Mouse (Mus musculus) hindbrain, embryonic 15.5 days (tissue): Measurements from ENCODE around the gene Grin2c. TPM values are rescaled to one million over a fixed set of nuclear protein-coding genes. Genes with fewer than 3 reads are reported as not detected.

ENCODE experiments used
- ATAC-seq: fragments of 200-750 bp; cut with Nextera tagmentation; 2 replicates; pipeline ENCODE4 v1.8.0; 2017; ENCODE audit warnings: low read depth, moderate number of reproducible peaks, moderate TSS enrichment; ENCODE audit not compliant: low FRiP score
- H3K27ac ChIP-seq: fragments of 300-500 bp; sonication (generic); replicated peaks from 2 replicates; pipeline ENCODE4 v1.5.1; 2015; ENCODE audit warnings: mild to moderate bottlenecking, inconsistent platforms
- H3K27me3 ChIP-seq: fragments of 300-500 bp; sonication (generic); 2 replicates; pipeline ENCODE4 v1.6.1; 2015; ENCODE audit warnings: control low read depth, inconsistent platforms
- H3K36me3 ChIP-seq: fragments of 300-500 bp; sonication (generic); 2 replicates; pipeline ENCODE4 v1.6.1; 2015; ENCODE audit warnings: control low read depth, inconsistent platforms
- H3K4me1 ChIP-seq: fragments of 300-500 bp; sonication (generic); replicated peaks from 2 replicates; pipeline ENCODE4 v1.6.1; 2015; ENCODE audit warnings: control low read depth, inconsistent platforms
- H3K4me2 ChIP-seq: fragments of 300-500 bp; sonication (generic); 2 replicates; pipeline ENCODE4 v1.6.1; 2015; ENCODE audit warnings: moderate library complexity, mild to moderate bottlenecking, inconsistent platforms
- H3K4me3 ChIP-seq: fragments of 300-500 bp; sonication (generic); 2 replicates; pipeline ENCODE4 v1.5.1; 2015; ENCODE audit warnings: mild to moderate bottlenecking, inconsistent platforms
- H3K9ac ChIP-seq: fragments of 300-500 bp; sonication (generic); 2 replicates; pipeline ENCODE4 v1.6.1; 2015; ENCODE audit warnings: inconsistent platforms
- H3K9me3 ChIP-seq: fragments of 300-500 bp; sonication (generic); 2 replicates; pipeline ENCODE4 v1.6.1; 2016; ENCODE audit warnings: control low read depth, inconsistent platforms
- WGBS: fragments of 180-500 bp; shearing (Covaris S2); methylation state at CpG from one replicate; pipeline ENCODE4 v1.1.7; 2015; 5-methylcytosine and 5-hydroxymethylcytosine counted together
- polyA plus RNA-seq: library from polyadenylated mRNA; unstranded; fragments of >200 nt; fragmentation: Nextera tagmentation; extraction: Ambion mirVana; gene quantifications from 2 replicates; pipeline ENCODE4 v1.2.1, GENCODE M21; 2015

Grin2c gene
- polyA plus RNA-seq, 1 experiment from 2014 or later = 0.73 TPM

DNA sequence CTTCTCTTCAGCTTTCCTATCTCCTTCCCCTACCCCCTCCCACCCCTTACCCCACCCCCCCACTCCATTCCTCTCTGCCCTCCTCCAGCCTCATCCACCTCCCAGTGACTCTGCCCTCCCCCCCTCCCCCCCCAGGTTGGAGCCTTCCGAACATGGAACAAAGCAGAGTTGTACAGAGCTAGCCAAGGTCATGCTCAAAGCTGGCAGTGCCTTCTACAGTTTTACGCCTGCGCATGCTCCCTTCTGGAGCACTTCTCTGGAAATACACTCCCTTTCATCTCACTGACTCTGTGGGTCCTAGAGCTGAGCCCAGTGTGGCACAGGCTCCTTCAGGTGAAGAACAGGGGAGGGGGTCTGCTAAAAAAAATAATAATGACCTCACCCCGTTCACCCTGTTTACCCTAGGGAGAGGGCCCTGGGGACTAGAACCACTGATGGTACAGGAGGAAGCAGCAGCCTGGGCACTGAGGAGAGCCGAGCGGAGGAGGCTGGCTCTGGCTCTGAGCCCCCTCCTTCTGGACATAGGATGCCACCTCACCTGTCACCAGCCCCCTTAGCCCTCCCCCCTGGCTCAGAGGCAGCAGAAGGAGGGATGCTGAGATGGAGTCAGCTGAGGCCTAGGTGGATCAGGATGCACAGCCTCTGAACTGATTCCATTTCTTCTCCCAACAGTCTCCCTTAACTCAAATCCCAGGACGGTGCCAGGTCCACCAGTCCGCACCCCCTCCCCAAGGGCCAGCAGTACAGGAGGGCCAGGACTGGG lies 15.9 kb upstream of the Grin2c start:
- Histone ChIP-seq H3K4me1 (peaks cover 8% of the 10 kb centered on the region), H3K36me3 (no peaks in the 10 kb centered on the region), H3K9me3 (no peaks in the 10 kb centered on the region), H3K4me3 (no peak overlapping the region), H3K27me3 (no peaks in the 10 kb centered on the region), H3K4me2 (no peak overlapping the region), H3K27ac (peak overlapping the region; percentile 45; the same call in 1 of the 2 replicates), H3K9ac (no peak overlapping the region)
- WGBS = 82% methylated on average over 8 of the region's 8 CpGs
- ATAC-seq = peak; percentile 49; the same call in 1 of the 2 replicates

DNA sequence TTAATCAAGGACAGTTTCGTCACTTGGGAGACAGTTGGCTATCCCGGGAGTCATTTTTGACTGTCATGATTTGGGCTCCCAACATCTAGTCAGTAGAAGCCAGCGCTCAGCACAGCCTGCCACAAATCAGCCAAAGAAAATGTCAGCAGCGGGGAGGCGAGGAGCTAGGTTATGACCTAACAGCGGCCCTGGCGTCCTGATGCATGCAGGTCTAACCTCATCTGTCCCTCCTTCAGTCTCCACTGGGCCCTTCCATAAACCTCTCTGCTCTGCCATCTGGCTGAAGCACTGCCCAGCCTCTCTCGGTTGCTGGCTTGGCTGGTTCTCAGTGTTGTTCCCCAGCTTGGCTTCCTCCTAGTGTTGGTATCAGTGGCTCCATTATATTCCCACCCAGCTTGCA lies 15.3 kb upstream of the Grin2c start:
- ATAC-seq = peak; percentile 43; the same call in 1 of the 2 replicates
- peaks cover 12% of the 10 kb centered on the region for H3K4me1 ChIP-seq
- no peak overlapping the region for H3K4me2 ChIP-seq
- no peak overlapping the region for H3K9ac ChIP-seq
- 78% methylated on average over 8 of the region's 8 CpGs for WGBS
- peak overlapping the region; percentile 45 for H3K27ac ChIP-seq
- no peak overlapping the region for H3K4me3 ChIP-seq
- H3K36me3 ChIP-seq = no peaks in the 10 kb centered on the region
- no peaks in the 10 kb centered on the region for H3K9me3 ChIP-seq
- H3K27me3 ChIP-seq = no peaks in the 10 kb centered on the region

DNA sequence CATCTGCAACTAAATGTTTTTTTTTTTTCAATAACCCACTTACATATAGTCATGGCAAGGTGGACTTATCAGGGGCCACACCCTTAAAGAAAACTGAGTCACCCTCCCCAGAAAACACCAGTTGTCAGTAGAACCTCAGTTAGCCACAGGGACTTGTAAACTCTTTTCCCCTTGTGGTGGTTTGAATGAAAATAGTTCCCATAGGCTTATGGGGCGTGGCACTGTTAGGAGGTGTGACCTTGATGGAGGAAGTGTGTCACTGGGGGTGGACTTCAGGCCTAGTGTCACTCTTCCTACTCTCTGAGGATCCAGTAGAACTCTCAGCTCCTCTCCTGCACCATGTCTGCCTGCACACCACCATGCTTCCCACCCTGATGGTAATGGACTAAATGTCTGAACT lies 12.7 kb upstream of the Grin2c start:
- H3K9me3 ChIP-seq = no peaks in the 10 kb centered on the region
- no peak overlapping the region for H3K4me3 ChIP-seq
- H3K27me3 ChIP-seq = no peaks in the 10 kb centered on the region
- WGBS = 82% methylated on average over 1 of the region's 1 CpGs
- no peak overlapping the region for H3K9ac ChIP-seq
- H3K4me1 ChIP-seq = peaks cover 23% of the 10 kb centered on the region
- ATAC-seq = no peak
- no peaks in the 10 kb centered on the region for H3K36me3 ChIP-seq
- H3K27ac ChIP-seq = no peak overlapping the region
- no peak overlapping the region for H3K4me2 ChIP-seq

DNA sequence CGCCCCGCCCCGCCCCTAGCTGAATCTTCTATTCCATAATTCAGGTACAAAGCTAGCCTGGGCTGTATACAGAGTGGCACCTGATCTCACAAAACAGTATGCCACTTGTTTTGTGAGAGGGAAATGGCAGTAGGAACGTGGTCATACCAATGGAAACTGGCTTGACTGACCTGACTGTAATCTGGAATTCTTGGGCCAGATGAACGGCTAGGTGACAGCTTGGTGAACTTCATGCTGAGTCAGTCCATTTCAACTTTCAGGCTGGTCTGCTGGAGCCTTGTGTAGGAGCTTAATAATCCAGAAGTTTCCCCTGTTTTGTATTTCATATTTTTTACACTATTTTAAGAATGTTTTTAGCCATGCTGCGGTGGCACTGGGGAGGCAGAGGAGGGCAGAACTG lies 11.1 kb upstream of the Grin2c start:
- no peaks in the 10 kb centered on the region for H3K27me3 ChIP-seq
- no peak overlapping the region for H3K27ac ChIP-seq
- ATAC-seq = no peak
- 77% methylated on average over 6 of the region's 6 CpGs for WGBS
- H3K4me1 ChIP-seq = peaks cover 24% of the 10 kb centered on the region
- H3K9me3 ChIP-seq = no peaks in the 10 kb centered on the region
- peak overlapping the region; percentile 76 for H3K4me2 ChIP-seq
- no peaks in the 10 kb centered on the region for H3K36me3 ChIP-seq
- H3K9ac ChIP-seq = no peak overlapping the region
- no peak overlapping the region for H3K4me3 ChIP-seq

DNA sequence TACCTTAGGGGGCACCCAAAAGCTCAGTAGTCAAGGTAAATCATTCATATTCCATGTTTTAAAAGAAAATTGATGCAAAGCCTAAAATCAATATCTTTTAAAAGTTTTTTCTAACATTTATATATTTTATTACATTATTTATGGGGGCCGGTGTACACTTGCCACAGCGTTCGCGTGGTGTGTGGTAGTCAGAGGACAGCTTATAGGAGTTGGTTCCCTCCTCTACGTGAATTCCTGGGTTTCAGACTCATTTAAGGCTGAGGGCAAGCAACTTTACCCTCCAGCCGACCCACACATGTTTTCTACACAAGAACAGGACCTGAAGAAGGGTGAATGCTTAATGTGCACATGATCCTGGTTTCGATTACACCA lies 10.5 kb upstream of the Grin2c start:
- WGBS = 18% methylated on average over 7 of the region's 7 CpGs
- H3K4me1 ChIP-seq = peaks cover 24% of the 10 kb centered on the region
- H3K27me3 ChIP-seq = no peaks in the 10 kb centered on the region
- H3K9ac ChIP-seq = peak overlapping the region; percentile 63
- no peak for ATAC-seq
- H3K9me3 ChIP-seq = no peaks in the 10 kb centered on the region
- H3K27ac ChIP-seq = peak overlapping the region; percentile 90
- H3K4me3 ChIP-seq = peak overlapping the region; percentile 64
- H3K4me2 ChIP-seq = peak overlapping the region; percentile 76
- no peaks in the 10 kb centered on the region for H3K36me3 ChIP-seq

DNA sequence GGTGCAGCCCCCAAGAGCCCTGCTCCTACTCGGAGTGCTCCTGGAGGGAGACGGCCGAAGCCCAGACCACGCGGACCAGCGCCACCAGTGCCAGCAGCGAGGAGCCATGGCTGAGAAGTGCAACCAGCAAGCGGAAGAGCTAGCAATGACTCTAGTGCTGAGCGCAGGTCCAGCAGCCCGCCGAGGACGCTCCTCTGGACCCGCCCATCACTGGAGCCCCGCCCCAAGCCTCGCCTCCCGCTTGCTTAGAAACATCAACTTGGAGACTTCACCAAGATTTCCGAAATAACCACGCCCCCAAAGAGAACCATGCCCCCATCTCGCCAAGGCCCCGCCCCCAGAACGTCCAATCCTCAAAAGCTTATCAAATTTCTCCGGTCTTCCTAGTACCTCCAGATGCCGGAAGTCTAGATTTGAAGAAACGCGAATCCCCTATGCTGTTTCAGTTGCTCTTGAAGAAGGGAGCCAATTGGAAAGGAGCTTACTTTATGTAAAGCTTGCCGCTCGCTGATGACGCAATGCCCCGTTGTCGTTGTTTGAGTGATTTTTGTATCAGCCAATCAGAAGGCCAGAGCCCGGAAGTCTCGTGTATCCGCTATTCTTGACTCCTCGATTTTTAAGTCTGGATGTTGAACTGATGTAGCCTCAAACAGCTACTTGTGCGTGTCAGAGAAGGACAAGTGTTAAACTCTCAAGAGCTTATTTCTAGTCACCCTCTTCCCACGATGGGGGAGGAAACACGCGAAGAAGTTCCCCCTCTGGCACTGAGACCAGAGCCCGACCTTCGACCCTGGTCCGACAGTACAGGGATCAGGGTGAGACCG lies 9.9 kb upstream of the Grin2c start, which contains the start of gene Fdxr:
Fdxr (minus strand) TSS at position 271 of the 824 bp plus-strand sequence.
- H3K9me3 ChIP-seq = no peaks in the 10 kb centered on the region
- ATAC-seq = peak; percentile 97
- peak within 1 kb of the TSS; percentile 90 for H3K4me2 ChIP-seq
- H3K4me1 ChIP-seq = peaks cover 24% of the 10 kb centered on the region
- peak within 1 kb of the TSS; percentile 64 for H3K4me3 ChIP-seq
- WGBS = under 1% methylated on average over 42 of the region's 42 CpGs
- no peaks in the 10 kb centered on the region for H3K27me3 ChIP-seq
- H3K27ac ChIP-seq = peak within 1 kb of the TSS; percentile 90
- H3K9ac ChIP-seq = peak within 1 kb of the TSS; percentile 74
- H3K36me3 ChIP-seq = no peaks in the 10 kb centered on the region

DNA sequence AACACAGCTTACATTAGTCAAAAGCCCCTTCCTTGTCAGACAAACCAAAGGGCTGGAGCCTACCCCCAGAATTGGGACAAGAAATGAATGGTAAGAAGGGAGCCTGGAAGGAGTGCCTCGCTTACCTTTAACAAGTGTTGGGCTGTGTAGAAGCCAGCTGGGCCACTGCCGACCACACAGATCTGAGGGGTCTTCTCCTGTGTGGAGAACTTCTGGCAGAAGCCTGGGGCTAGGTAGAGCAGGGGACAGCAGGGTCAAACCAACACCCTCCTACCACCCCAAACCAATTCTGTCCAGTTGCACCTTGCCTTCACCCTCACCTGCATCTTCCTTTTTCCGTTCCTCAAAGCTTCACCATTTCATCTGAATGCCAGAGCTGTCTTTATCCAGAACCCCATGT lies 8.9 kb upstream of the Grin2c start:
- no peaks in the 10 kb centered on the region for H3K9me3 ChIP-seq
- peak overlapping the region; percentile 90; the same call in 1 of the 2 replicates for H3K27ac ChIP-seq
- no peaks in the 10 kb centered on the region for H3K36me3 ChIP-seq
- ATAC-seq = no peak
- peak overlapping the region; percentile 74 for H3K9ac ChIP-seq
- 59% methylated on average over 3 of the region's 3 CpGs for WGBS
- H3K27me3 ChIP-seq = no peaks in the 10 kb centered on the region
- H3K4me2 ChIP-seq = peak overlapping the region; percentile 90
- H3K4me1 ChIP-seq = peaks cover 24% of the 10 kb centered on the region
- peak overlapping the region; percentile 64 for H3K4me3 ChIP-seq

DNA sequence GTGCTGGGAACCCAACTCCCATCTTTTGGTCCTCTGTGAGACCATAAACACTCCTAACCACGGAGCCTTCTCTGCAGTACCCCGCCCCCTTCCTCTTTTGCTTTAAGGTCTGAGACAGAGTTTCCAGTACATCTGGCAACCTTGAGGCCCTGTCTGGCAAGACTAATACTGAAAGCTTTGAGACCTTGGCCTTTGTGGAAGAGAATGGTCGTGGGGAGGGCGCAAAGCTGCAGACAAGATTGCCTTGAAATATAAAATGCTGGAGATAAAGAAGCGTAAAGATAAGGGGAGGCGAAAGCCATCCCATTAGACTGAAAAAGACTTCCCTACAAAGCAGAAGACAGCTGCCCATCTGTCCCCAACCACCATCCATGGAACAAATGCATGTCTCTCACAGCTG lies 8.5 kb upstream of the Grin2c start:
- H3K27ac ChIP-seq = no peak overlapping the region
- H3K4me1 ChIP-seq = peaks cover 24% of the 10 kb centered on the region
- H3K27me3 ChIP-seq = no peaks in the 10 kb centered on the region
- ATAC-seq = no peak
- H3K36me3 ChIP-seq = no peaks in the 10 kb centered on the region
- H3K9me3 ChIP-seq = no peaks in the 10 kb centered on the region
- H3K4me2 ChIP-seq = peak overlapping the region; percentile 90
- H3K9ac ChIP-seq = peak overlapping the region; percentile 74; the same call in 1 of the 2 replicates
- H3K4me3 ChIP-seq = peak overlapping the region; percentile 64
- WGBS = 89% methylated on average over 6 of the region's 6 CpGs

DNA sequence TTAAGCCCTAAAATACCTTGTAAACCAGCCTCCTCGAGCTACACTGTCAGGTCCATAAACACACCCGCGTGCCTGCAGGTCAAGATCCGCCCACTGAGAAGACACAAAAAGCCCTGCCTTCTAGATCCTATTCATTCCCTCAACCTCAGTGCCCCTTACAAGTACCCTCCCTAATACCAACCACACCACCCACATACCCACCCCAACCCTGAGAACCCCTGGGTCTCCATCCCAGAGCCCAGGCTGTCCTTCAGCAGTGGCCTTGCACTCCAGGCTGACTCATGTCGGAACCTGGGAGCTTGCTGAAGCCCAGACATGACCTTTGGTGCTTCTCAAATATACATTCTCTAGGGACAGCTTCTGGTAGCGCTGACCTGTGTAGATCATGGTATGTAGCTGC lies 7.7 kb upstream of the Grin2c start:
- Histone ChIP-seq H3K9me3 (no peaks in the 10 kb centered on the region), H3K4me1 (peaks cover 28% of the 10 kb centered on the region), H3K36me3 (no peaks in the 10 kb centered on the region), H3K27me3 (no peaks in the 10 kb centered on the region), H3K27ac (no peak overlapping the region), H3K9ac (no peak overlapping the region), H3K4me3 (no peak overlapping the region), H3K4me2 (no peak overlapping the region)
- ATAC-seq = no peak
- WGBS = 91% methylated on average over 6 of the region's 6 CpGs

DNA sequence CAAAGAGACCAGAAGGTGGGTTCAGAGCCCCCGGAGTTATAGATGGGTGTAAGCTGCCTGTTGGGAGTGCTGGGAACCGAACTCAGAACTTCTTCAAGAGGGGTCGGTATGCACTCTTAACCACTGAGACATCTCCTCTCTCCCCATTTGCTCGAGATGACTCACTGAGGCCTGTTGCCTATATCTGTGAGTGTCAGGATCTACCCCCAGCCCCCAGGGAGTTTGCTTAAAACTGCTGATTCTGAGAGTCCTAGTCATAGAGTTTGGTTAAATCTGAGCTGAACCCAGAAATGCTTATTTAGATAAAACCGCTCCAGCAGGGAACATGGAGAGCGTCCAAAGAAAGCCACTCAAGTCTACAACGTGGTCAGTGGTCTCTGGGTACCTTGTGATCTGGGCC lies 7.1 kb upstream of the Grin2c start:
- no peak for ATAC-seq
- H3K27me3 ChIP-seq = peaks cover 6% of the 10 kb centered on the region; the same call in 1 of the 2 replicates
- H3K27ac ChIP-seq = no peak overlapping the region
- peaks cover 28% of the 10 kb centered on the region for H3K4me1 ChIP-seq
- H3K9ac ChIP-seq = no peak overlapping the region
- 0 out of 2 replicates have a peak, but pooled peaks cover 3% of the 10 kb centered on the region for H3K36me3 ChIP-seq
- H3K9me3 ChIP-seq = no peaks in the 10 kb centered on the region
- WGBS = 87% methylated on average over 7 of the region's 7 CpGs
- no peak overlapping the region for H3K4me3 ChIP-seq
- no peak overlapping the region for H3K4me2 ChIP-seq

DNA sequence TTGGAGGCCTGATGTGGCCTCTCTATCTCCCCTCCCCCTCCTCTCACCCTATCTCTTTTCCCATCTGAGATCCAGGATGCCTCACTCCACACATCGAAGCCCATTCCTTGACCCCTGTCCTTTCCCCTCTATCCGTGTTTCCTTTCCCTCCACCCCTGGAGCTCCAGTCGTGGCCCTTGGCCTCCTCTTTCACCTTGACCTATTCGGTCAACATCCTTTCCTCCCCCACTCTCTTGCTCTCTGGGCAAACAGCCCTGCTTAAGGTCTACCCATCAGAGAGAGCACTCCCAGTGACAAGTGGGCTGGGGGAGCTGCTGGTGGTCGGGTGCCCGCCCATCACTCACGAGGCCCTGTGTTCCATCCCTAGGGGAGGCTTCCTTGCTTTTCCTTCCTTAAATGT lies 6.7 kb upstream of the Grin2c start:
- H3K27me3 ChIP-seq = peaks cover 10% of the 10 kb centered on the region
- H3K4me1 ChIP-seq = peaks cover 28% of the 10 kb centered on the region
- no peaks in the 10 kb centered on the region for H3K9me3 ChIP-seq
- H3K4me2 ChIP-seq = no peak overlapping the region
- no peak overlapping the region for H3K9ac ChIP-seq
- no peak overlapping the region for H3K4me3 ChIP-seq
- WGBS = 76% methylated on average over 7 of the region's 7 CpGs
- H3K36me3 ChIP-seq = peaks cover 7% of the 10 kb centered on the region; the same call in 1 of the 2 replicates
- no peak for ATAC-seq
- no peak overlapping the region for H3K27ac ChIP-seq

DNA sequence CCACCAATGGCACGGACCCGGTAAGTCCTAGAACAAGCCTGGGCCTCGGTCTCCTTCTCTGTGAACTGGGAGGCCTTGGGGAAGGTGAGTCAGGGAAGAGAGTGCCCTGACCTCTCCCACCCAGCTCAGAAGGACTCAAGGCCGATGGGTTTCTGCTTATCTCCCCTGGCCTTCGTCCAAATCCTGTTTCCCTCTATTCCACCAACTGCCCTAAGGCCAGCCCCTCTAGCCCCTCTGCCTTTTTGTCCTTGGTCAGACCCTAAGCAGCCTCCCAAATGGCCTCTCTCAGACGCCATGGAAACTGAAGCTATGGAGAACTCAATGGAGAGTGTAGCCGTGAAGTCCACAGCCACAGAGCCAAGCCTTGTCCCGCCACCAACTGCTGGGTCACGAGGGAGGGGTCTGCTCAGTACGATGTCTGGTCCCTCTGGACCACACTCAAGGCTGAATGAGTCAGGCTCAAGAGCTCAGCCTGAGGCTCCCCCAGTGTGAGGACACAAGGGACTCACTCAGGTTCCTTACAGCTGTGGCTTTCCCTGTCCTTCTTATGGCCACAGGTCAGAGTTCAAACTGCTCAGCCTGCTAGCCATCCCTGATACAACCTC lies 6.0 kb upstream of the Grin2c start:
- H3K27me3 ChIP-seq = peaks cover 18% of the 10 kb centered on the region
- H3K27ac ChIP-seq = no peak overlapping the region
- no peak overlapping the region for H3K4me3 ChIP-seq
- H3K4me1 ChIP-seq = peaks cover 27% of the 10 kb centered on the region
- H3K9me3 ChIP-seq = no peaks in the 10 kb centered on the region
- no peak for ATAC-seq
- H3K9ac ChIP-seq = no peak overlapping the region
- 69% methylated on average over 10 of the region's 10 CpGs for WGBS
- no peak overlapping the region for H3K4me2 ChIP-seq
- H3K36me3 ChIP-seq = peaks cover 10% of the 10 kb centered on the region; the same call in 1 of the 2 replicates
